Mouse (Mus musculus) cerebellum, postnatal 25 days (tissue): ENCODE measurements around the gene Pbx4.

Experiments used
- DNase-seq, 2 experiments: peaks; one replicate each; pipeline ENCODE4 v3.0.0; 2021; ENCODE audit warnings: mixed read lengths in 2 of 2

Pbx4 gene

GRCm38 (mm10) chr8:69901484-69902162, 69.3 kb downstream of the Pbx4 start:
- DNase-seq: peak; percentile 98

GRCm38 (mm10) chr8:69902163-69903062, 70.1 kb downstream of the Pbx4 start, which contains the start of the genes Tssk6, Ndufa13 and Yjefn3:
Tssk6 (plus strand) TSS chr8:69902184.
Ndufa13 (minus strand) TSS chr8:69902558.
Yjefn3 (minus strand) TSS chr8:69902712.
- DNase-seq: peak; percentile 62

DNA sequence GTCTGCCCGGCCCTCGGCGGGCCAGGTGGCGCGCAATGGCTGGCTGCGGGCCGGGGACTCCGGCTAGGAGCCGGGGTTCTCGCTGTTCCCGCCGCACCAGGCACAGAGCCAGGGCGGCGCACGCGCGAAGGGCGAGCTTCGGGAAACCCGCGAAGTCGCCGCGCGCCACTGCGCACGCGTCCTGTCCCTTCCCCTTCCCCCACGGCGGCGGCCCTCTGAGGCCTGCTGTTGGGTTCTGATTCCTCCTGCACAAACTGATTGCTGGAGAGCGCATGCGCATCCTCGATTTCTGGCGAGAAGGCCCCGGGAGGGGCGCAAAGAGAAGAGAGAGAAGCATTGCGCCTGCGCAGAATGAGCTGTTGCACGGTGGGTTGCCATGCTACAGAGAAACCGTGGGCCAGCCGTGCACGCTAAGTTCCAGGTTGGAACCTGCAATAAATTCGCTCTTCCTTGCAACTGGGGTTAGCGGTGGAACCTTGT, 70.8 kb downstream of the Pbx4 start:
- DNase-seq: peak; percentile 99

DNA sequence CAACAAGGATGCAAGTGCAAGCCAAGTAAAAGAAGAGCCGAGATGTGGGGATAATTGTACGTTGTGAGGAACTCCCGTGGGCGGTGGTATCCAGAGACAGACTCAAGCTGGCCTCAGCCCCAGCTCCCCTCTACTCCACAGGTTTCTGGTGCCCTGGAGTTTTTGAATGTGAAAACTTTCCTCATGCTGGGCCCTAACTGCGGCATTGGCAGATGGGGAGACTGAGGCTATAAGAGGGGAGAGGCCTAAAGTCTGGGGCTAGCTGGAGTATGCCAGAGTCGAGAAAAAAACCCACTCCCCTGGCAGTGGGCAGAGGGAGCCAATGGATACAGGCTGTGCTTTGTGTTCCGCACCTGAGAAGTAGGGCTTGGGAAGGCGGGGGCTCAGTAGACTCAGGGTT, 71.8 kb downstream of the Pbx4 start:
- no peak for DNase-seq

- DNase-seq: no peak
These were observed 74.0 kb downstream of the Pbx4 start for GRCm38 (mm10) chr8:69906260-69906659.

DNA sequence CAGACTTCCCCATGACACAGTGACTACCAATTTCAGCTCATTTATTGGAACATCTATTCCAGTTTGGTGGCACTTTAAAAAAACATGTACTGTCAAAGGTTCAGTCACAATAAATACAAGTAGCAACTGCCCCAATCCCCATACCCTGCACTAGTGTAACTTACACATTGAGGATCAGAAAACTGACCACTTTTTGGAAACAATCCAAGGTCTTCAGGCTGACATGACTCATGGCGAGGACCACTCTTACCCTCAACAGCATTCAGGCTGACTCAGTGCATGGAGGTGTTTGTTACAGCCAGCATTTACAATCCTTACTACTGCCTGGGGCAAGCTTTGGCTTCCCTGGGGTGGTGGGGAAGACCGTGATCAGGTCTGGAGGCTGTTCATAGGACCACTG, 74.8 kb downstream of the Pbx4 start:
- no peak for DNase-seq

GRCm38 (mm10) chr8:69911917-69912316, 79.6 kb downstream of the Pbx4 start:
- no peak for DNase-seq

GRCm38 (mm10) chr8:69912478-69913074, 80.3 kb downstream of the Pbx4 start:
- no peak for DNase-seq

DNA sequence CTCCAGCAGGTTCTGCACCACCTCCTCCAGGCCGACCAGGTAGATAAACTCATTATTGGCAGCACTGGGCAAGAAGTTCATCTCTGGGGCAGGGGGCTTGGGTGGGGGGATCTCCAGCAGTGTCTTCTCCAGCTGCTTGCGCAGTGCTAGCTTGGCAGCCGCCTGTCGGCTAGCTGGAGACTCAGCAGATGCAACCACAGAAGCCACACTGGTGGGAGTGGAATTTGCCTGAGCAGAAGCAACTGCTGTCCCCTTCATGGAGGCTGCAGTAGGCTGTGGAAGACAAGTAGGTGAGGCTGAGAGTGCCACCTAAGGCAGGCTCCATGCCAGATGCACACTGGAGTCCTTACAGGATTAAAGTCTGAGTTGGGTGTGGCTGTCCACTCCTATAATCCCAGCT, 82.2 kb downstream of the Pbx4 start:
- no peak for DNase-seq

- DNase-seq: no peak
These were observed 83.5 kb downstream of the Pbx4 start for GRCm38 (mm10) chr8:69915748-69916147.

GRCm38 (mm10) chr8:69918506-69918905, 86.2 kb downstream of the Pbx4 start:
- no peak for DNase-seq

DNA sequence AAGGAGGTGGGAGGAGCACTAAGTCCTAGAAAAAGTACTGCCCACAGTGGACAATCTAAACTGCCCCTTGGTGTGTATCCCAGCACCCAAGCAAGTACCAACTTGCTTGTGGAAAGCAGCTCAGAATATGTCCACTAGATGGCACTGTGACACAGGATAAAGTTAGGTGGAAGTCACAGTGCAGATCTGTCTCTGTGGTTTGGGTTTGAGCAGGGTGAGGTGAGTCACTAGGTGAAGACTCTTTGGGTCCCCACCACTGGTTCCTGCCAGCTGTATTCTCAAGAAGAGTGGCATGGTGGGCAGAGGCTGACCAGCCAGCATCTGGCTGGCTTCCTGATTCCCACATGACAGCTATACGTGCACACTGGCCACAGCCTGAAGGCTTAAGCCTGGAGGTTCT, 86.7 kb downstream of the Pbx4 start:
- peak; percentile 71 to 84 for DNase-seq

DNA sequence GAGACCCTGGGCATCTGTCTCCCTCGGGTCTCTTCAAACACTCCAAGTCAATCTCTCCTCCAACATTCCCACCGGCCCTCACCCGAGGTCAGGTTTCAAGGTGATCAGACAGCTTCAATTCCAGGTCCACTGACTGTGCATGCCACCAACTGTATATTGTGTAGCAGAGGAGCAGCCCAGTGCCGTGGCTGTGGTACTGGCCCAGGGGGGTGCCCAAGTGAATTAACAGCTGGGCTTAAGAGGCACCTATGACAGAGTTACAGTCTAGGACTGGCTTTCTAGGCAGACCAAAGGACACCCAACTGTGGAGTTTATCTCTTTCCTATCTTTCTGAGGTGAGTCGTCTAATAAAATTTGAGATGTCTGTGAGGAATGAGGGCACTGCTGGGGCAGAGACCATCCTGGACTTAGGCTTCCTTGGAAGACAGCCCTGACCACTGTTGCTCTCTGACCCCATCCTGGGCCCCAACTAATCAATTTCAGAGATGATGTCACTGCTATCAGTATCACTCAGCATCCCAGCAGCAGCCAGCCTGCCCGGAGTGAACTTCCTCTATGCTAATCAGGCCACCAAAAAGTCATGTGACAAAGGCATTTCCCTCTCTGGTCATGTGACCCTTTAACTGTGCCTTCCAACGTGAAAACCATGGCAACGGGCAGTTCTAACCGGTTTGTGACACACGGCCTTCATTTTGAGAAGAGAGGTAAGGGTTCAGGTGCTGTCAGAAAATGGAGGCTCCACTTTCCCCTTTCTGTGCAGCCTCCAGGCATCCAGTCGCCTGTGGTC, 87.8 kb downstream of the Pbx4 start:
- peak; percentile 22 to 48 for DNase-seq

DNA sequence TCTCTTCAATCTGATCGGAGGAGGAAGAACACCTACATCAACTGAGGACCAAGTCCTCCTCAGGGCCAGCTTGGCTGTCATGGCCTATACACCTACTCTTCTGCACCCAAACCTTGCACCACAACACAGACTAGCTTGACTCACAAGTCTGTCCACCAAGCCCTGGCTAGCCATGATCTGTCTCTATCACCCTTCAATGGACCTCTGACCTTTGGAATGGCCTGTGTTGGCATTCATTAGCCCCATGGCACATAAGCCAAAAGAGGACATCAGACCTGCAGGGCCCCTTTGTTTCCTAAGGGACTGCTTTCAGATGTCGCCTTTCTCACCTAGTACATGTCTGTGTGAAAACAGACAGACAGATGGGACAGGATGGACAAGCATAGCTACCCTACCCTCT, 88.8 kb downstream of the Pbx4 start:
- DNase-seq: no peak
